Mouse (Mus musculus): ENCODE measurements around the gene Med8. TPM values are rescaled to one million over a fixed set of nuclear protein-coding genes. Genes with fewer than 3 reads are reported as not detected.

Gene Med8
- polyA plus RNA-seq, 1 experiment from 2014 or later = 99.3 TPM

- H3K9me3 ChIP-seq (ENCODE audit: control insufficient read depth, low read length) = no peaks in the 10 kb centered on the region
- no peak overlapping the region for H3K27ac ChIP-seq (ENCODE audit: low read depth, low read length)
- H3K4me3 ChIP-seq (ENCODE audit: low read length) = no peak overlapping the region
- H3K4me1 ChIP-seq (ENCODE audit: control insufficient read depth, insufficient read depth, low read depth, low read length) = no peaks in the 10 kb centered on the region
- peaks cover 52% of the 10 kb centered on the region for H3K36me3 ChIP-seq (ENCODE audit: control insufficient read depth, insufficient read depth, low read length)
- no peak overlapping the region for H3K9ac ChIP-seq (ENCODE audit: low read depth, low read length)
- 89% methylated on average over 13 of the region's 13 CpGs for WGBS
- H3K27me3 ChIP-seq (replicated peaks; ENCODE audit: control insufficient read depth, insufficient read depth, low read length) = no peaks in the 10 kb centered on the region
- ATAC-seq = no peak
- no peak overlapping the region for H3K4me2 ChIP-seq (ENCODE audit: low read length)
Measured at GRCm38 (mm10) chr4:118371822-118372221, 37.3 kb upstream of the Med8 start.

DNA sequence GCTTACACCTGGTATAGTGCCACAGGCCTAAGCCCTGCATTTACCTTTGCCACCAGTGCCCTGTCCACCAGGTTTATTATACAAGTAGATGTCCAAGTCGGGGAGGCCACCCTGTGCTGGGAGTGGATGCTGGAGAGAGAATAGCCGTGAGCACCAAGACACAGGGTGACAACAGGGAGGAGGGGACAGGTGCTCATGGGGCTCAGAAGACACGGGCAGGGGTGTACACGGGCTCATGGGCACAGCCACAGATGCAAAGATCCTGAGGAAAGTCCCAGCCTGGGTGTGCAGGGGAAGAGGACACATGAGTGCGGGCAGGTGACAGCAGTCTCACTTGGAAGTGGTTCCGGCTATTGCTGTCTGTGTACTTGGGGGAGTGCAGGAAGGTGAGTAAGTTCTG, 33.1 kb upstream of the Med8 start:
- Histone ChIP-seq H3K27ac (ENCODE audit: low read depth, low read length) (no peak overlapping the region), H3K27me3 (replicated peaks; ENCODE audit: control insufficient read depth, insufficient read depth, low read length) (no peaks in the 10 kb centered on the region), H3K9ac (ENCODE audit: low read depth, low read length) (no peak overlapping the region), H3K36me3 (ENCODE audit: control insufficient read depth, insufficient read depth, low read length) (peaks cover 70% of the 10 kb centered on the region), H3K4me2 (ENCODE audit: low read length) (no peak overlapping the region), H3K4me1 (ENCODE audit: control insufficient read depth, insufficient read depth, low read depth, low read length) (no peaks in the 10 kb centered on the region), H3K9me3 (ENCODE audit: control insufficient read depth, low read length) (no peaks in the 10 kb centered on the region), H3K4me3 (ENCODE audit: low read length) (no peak overlapping the region)
- no peak for ATAC-seq
- WGBS = 91% methylated on average over 6 of the region's 6 CpGs

DNA sequence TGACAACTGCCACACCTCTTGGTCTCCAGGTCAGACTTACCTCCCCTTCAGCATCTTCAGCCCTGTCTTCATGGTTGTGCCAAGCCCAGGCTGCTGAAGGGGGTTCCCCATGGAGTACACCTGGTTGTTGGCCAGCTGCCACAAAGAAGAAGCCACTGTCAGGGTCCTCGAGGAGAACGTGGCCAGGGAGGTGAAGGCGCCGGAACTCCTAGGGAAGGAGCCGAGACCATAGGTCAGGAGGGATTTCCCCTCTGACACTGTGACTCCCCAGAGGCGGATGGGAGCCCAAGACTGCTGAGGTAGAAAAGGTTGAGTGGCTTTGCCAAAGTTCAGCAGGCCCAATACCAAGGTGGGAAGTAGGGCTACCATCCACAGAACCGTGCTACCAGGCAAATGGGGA, 25.9 kb upstream of the Med8 start:
- no peaks in the 10 kb centered on the region for H3K4me1 ChIP-seq (ENCODE audit: control insufficient read depth, insufficient read depth, low read depth, low read length)
- WGBS = 96% methylated on average over 7 of the region's 7 CpGs
- H3K9ac ChIP-seq (ENCODE audit: low read depth, low read length) = no peak overlapping the region
- no peaks in the 10 kb centered on the region for H3K9me3 ChIP-seq (ENCODE audit: control insufficient read depth, low read length)
- no peak for ATAC-seq
- H3K36me3 ChIP-seq (ENCODE audit: control insufficient read depth, insufficient read depth, low read length) = peaks cover 66% of the 10 kb centered on the region
- no peak overlapping the region for H3K4me3 ChIP-seq (ENCODE audit: low read length)
- no peak overlapping the region for H3K4me2 ChIP-seq (ENCODE audit: low read length)
- H3K27ac ChIP-seq (ENCODE audit: low read depth, low read length) = no peak overlapping the region
- H3K27me3 ChIP-seq (replicated peaks; ENCODE audit: control insufficient read depth, insufficient read depth, low read length) = no peaks in the 10 kb centered on the region

DNA sequence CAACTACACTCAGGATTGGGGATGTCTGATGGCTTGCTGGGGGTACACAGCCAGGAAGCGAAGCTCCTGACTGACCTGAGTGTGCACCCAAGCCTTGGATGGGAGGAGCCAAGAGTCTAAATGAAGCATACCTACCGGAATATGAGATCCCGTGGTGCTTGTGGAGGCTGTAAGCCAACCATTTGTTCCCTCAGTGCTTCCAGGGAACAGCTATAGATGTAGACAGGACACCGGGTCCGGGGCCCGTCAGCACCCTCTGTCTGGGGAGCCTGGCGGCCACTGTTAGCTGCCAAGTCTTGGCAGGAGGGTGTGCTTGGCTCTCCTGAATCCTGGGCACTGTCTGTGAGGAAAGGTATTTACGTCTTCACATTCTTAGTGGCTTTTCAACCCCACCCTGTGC, 21.8 kb upstream of the Med8 start:
- H3K9me3 ChIP-seq (ENCODE audit: control insufficient read depth, low read length) = no peaks in the 10 kb centered on the region
- no peaks in the 10 kb centered on the region for H3K27me3 ChIP-seq (replicated peaks; ENCODE audit: control insufficient read depth, insufficient read depth, low read length)
- H3K9ac ChIP-seq (ENCODE audit: low read depth, low read length) = no peak overlapping the region
- H3K27ac ChIP-seq (ENCODE audit: low read depth, low read length) = no peak overlapping the region
- peaks cover 78% of the 10 kb centered on the region for H3K36me3 ChIP-seq (ENCODE audit: control insufficient read depth, insufficient read depth, low read length)
- no peak overlapping the region for H3K4me3 ChIP-seq (ENCODE audit: low read length)
- no peaks in the 10 kb centered on the region for H3K4me1 ChIP-seq (ENCODE audit: control insufficient read depth, insufficient read depth, low read depth, low read length)
- WGBS = 92% methylated on average over 8 of the region's 8 CpGs
- ATAC-seq = no peak
- no peak overlapping the region for H3K4me2 ChIP-seq (ENCODE audit: low read length)

GRCm38 (mm10) chr4:118390146-118390545, 19.0 kb upstream of the Med8 start:
- H3K27ac ChIP-seq (ENCODE audit: low read depth, low read length) = no peak overlapping the region
- no peaks in the 10 kb centered on the region for H3K9me3 ChIP-seq (ENCODE audit: control insufficient read depth, low read length)
- H3K9ac ChIP-seq (ENCODE audit: low read depth, low read length) = no peak overlapping the region
- no peaks in the 10 kb centered on the region for H3K27me3 ChIP-seq (replicated peaks; ENCODE audit: control insufficient read depth, insufficient read depth, low read length)
- ATAC-seq = no peak
- no peak overlapping the region for H3K4me3 ChIP-seq (ENCODE audit: low read length)
- peaks cover 73% of the 10 kb centered on the region for H3K36me3 ChIP-seq (ENCODE audit: control insufficient read depth, insufficient read depth, low read length)
- WGBS = 89% methylated on average over 11 of the region's 11 CpGs
- no peaks in the 10 kb centered on the region for H3K4me1 ChIP-seq (ENCODE audit: control insufficient read depth, insufficient read depth, low read depth, low read length)
- H3K4me2 ChIP-seq (ENCODE audit: low read length) = no peak overlapping the region

- 90% methylated on average over 6 of the region's 6 CpGs for WGBS
- Histone ChIP-seq H3K36me3 (ENCODE audit: control insufficient read depth, insufficient read depth, low read length) (peaks cover 52% of the 10 kb centered on the region), H3K4me2 (ENCODE audit: low read length) (no peak overlapping the region)
Measured at GRCm38 (mm10) chr4:118394505-118394904, 14.6 kb upstream of the Med8 start.

DNA sequence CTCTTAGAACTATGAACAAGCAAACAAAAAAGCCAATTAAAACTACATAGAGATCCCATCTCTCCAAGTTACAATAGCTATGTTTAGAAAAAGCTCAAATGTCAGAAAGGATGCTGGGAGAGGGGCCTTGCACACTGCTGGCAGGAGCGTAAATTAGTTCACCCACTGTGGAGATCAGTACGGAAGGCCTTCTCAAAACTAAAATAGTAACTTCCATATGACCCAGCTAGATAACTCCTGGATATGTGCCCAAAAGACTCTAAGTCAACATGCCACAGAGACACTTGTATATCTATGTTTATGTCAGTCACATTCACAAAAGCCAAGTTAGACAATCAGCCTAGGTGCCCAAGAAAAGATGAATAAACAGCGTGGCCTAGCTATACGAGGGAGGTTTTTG, 13.8 kb upstream of the Med8 start:
- ATAC-seq = no peak

More at GRCm38 (mm10) chr4:118394505-118394904, 14.6 kb upstream of the Med8 start:
- H3K27ac ChIP-seq (ENCODE audit: low read depth, low read length) = no peak overlapping the region
- H3K4me1 ChIP-seq (ENCODE audit: control insufficient read depth, insufficient read depth, low read depth, low read length) = no peaks in the 10 kb centered on the region
- H3K27me3 ChIP-seq (replicated peaks; ENCODE audit: control insufficient read depth, insufficient read depth, low read length) = no peaks in the 10 kb centered on the region
- no peaks in the 10 kb centered on the region for H3K9me3 ChIP-seq (ENCODE audit: control insufficient read depth, low read length)
- H3K9ac ChIP-seq (ENCODE audit: low read depth, low read length) = no peak overlapping the region
- ATAC-seq = no peak
- H3K4me3 ChIP-seq (ENCODE audit: low read length) = no peak overlapping the region

DNA sequence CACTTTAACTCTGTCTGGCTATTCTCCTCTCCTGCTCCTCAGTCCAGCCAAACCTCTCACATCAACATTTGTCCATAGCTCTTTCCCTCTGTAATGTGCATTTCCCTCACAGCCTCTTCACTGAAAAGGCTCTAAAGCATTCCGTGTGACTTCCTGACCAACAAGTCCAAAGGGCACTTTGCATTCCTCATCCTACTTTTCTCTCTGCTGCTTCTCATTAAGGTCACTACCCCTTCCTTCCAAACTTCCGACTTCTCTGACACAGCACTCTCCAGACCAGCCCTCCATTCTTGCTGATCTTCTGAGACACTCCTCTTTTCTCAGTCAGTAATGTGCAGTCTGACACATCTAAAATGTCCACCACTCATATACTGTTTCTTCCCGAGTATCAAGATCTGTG, 12.7 kb upstream of the Med8 start:
- H3K27me3 ChIP-seq (replicated peaks; ENCODE audit: control insufficient read depth, insufficient read depth, low read length) = no peaks in the 10 kb centered on the region
- no peaks in the 10 kb centered on the region for H3K4me1 ChIP-seq (ENCODE audit: control insufficient read depth, insufficient read depth, low read depth, low read length)
- no peak for ATAC-seq
- no peak overlapping the region for H3K4me3 ChIP-seq (ENCODE audit: low read length)
- H3K9ac ChIP-seq (ENCODE audit: low read depth, low read length) = no peak overlapping the region
- H3K4me2 ChIP-seq (ENCODE audit: low read length) = no peak overlapping the region
- WGBS = 83% methylated on average over 3 of the region's 3 CpGs
- no peak overlapping the region for H3K27ac ChIP-seq (ENCODE audit: low read depth, low read length)
- H3K36me3 ChIP-seq (ENCODE audit: control insufficient read depth, insufficient read depth, low read length) = peaks cover 41% of the 10 kb centered on the region
- H3K9me3 ChIP-seq (ENCODE audit: control insufficient read depth, low read length) = no peaks in the 10 kb centered on the region

More for the DNA sequence above, 13.8 kb upstream of the Med8 start:
- Histone ChIP-seq H3K36me3 (ENCODE audit: control insufficient read depth, insufficient read depth, low read length) (peaks cover 47% of the 10 kb centered on the region), H3K9me3 (ENCODE audit: control insufficient read depth, low read length) (no peaks in the 10 kb centered on the region), H3K4me1 (ENCODE audit: control insufficient read depth, insufficient read depth, low read depth, low read length) (no peaks in the 10 kb centered on the region), H3K27ac (ENCODE audit: low read depth, low read length) (no peak overlapping the region), H3K4me2 (ENCODE audit: low read length) (no peak overlapping the region), H3K9ac (ENCODE audit: low read depth, low read length) (no peak overlapping the region), H3K27me3 (replicated peaks; ENCODE audit: control insufficient read depth, insufficient read depth, low read length) (no peaks in the 10 kb centered on the region), H3K4me3 (ENCODE audit: low read length) (no peak overlapping the region)
- 86% methylated on average over 4 of the region's 4 CpGs for WGBS

GRCm38 (mm10) chr4:118398400-118398799, 10.7 kb upstream of the Med8 start:
- Histone ChIP-seq H3K36me3 (ENCODE audit: control insufficient read depth, insufficient read depth, low read length) (peaks cover 36% of the 10 kb centered on the region), H3K9ac (ENCODE audit: low read depth, low read length) (no peak overlapping the region), H3K27ac (ENCODE audit: low read depth, low read length) (no peak overlapping the region), H3K9me3 (ENCODE audit: control insufficient read depth, low read length) (no peaks in the 10 kb centered on the region), H3K4me1 (ENCODE audit: control insufficient read depth, insufficient read depth, low read depth, low read length) (no peaks in the 10 kb centered on the region), H3K27me3 (replicated peaks; ENCODE audit: control insufficient read depth, insufficient read depth, low read length) (no peaks in the 10 kb centered on the region), H3K4me3 (ENCODE audit: low read length) (no peak overlapping the region), H3K4me2 (ENCODE audit: low read length) (no peak overlapping the region)
- WGBS = 93% methylated on average over 6 of the region's 6 CpGs
- ATAC-seq = no peak

DNA sequence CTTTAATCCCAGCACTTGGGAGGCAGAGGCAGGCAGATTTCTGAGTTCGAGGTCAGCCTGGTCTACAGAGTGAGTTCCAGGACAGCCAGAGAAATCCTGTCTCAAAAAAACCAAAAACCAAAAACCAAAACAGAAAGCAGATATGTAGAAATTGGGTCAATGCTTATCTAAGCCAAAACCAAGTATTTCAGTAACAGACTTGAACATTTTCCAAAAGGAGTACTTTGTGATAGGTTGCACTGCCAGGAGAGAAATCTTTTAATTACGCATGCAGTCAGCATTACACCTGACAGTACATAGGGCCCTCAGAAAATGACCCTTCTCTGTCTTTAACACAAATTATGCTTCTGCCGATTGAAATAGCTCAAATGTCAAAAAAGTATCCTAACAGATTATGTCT, 7.7 kb upstream of the Med8 start:
- H3K4me1 ChIP-seq (ENCODE audit: control insufficient read depth, insufficient read depth, low read depth, low read length) = no peaks in the 10 kb centered on the region
- no peak overlapping the region for H3K9ac ChIP-seq (ENCODE audit: low read depth, low read length)
- H3K9me3 ChIP-seq (ENCODE audit: control insufficient read depth, low read length) = no peaks in the 10 kb centered on the region
- H3K27me3 ChIP-seq (replicated peaks; ENCODE audit: control insufficient read depth, insufficient read depth, low read length) = no peaks in the 10 kb centered on the region
- H3K27ac ChIP-seq (ENCODE audit: low read depth, low read length) = no peak overlapping the region
- 97% methylated on average over 3 of the region's 3 CpGs for WGBS
- ATAC-seq = no peak
- H3K4me3 ChIP-seq (ENCODE audit: low read length) = no peak overlapping the region
- H3K4me2 ChIP-seq (ENCODE audit: low read length) = no peak overlapping the region
- H3K36me3 ChIP-seq (ENCODE audit: control insufficient read depth, insufficient read depth, low read length) = peaks cover 32% of the 10 kb centered on the region

All from hindbrain, embryonic 16.5 days (tissue).